Mouse (Mus musculus) heart, postnatal 10 days (tissue): ENCODE measurements around the gene Ptpn18. TPM values are rescaled to one million over a fixed set of nuclear protein-coding genes. Genes with fewer than 3 reads are reported as not detected.
"Not testable (repeated sequence)": the region's sequence is repeated elsewhere in the genome, so short reads cannot be mapped to it uniquely, and the experiment has no call there.

ENCODE experiments used
- DNase-seq, 2 experiments: peaks; one replicate each; pipeline ENCODE4 v3.0.0; 2021
- intact Hi-C: fragments of 180-260 bp; cut with DNase I; formaldehyde crosslinking; loops from one replicate; pipeline ENCODE4 v1.15.1; 2025
- microRNA-seq, 2 experiments: library from miRNA; unstranded; fragments of <30 nt; microRNA quantifications; one replicate each; pipeline ENCODE4 v1.2.0; 2022
- total RNA-seq, 2 experiments: library from RNA; stranded (reverse); gene quantifications; 2 replicates each; pipeline ENCODE4 v1.2.3; 2021

Ptpn18 gene
- total RNA-seq, 2 experiments from 2014 or later, result 6.6 to 8.2 TPM

GRCm38 (mm10) chr1:34507986-34508385 is 48.4 kb downstream of the Ptpn18 start:
- intact Hi-C loops, result no loop called here
- DNase-seq, result no peak

- intact Hi-C loops, result no loop called here
- no peak for DNase-seq
These were observed 51.0 kb downstream of the Ptpn18 start for GRCm38 (mm10) chr1:34510575-34510981.

GRCm38 (mm10) chr1:34511027-34511426 is 51.5 kb downstream of the Ptpn18 start:
- DNase-seq, result peak; percentile 8 to 54
- intact Hi-C loops, result no loop called here

- DNase-seq, result no peak
- intact Hi-C loops, result no loop called here
These were observed 53.5 kb downstream of the Ptpn18 start for GRCm38 (mm10) chr1:34513068-34513467.

- intact Hi-C loops, result no loop called here
- no peak for DNase-seq
These were observed 57.0 kb downstream of the Ptpn18 start for GRCm38 (mm10) chr1:34516595-34516994.

GRCm38 (mm10) chr1:34517297-34517696 is 57.7 kb downstream of the Ptpn18 start:
- DNase-seq, intact Hi-C loops: not testable (repeated sequence)

- DNase-seq, intact Hi-C loops: not testable (repeated sequence)
These were observed 58.2 kb downstream of the Ptpn18 start for GRCm38 (mm10) chr1:34517797-34518196.

GRCm38 (mm10) chr1:34518259-34518658 is 58.7 kb downstream of the Ptpn18 start:
- no peak for DNase-seq
- intact Hi-C loops, result no loop called here

GRCm38 (mm10) chr1:34522205-34522849 is 62.8 kb downstream of the Ptpn18 start:
- no peak for DNase-seq

GRCm38 (mm10) chr1:34522850-34523244 is 63.3 kb downstream of the Ptpn18 start:
- intact Hi-C loops, result no loop called here
- no peak for DNase-seq

More at GRCm38 (mm10) chr1:34522205-34522849, 62.8 kb downstream of the Ptpn18 start:
- intact Hi-C loops, result no loop called here

GRCm38 (mm10) chr1:34523647-34524046 is 64.1 kb downstream of the Ptpn18 start:
- intact Hi-C loops, result no loop called here
- no peak for DNase-seq

Small RNA genes lying within 50 kb of the gene (microRNA-seq; reads per million reads assigned to microRNA genes)
- 0 to 0.35 reads per million in 2 experiments for gene Mir5103

Other genes with a start within 250 kb of the Ptpn18 start
- gene Ccdc115, start 20.1 kb upstream of the Ptpn18 start, total RNA-seq, result 10 to 100 TPM; 14.0 to 17.4 TPM
- 10 to 100 TPM; 33.9 to 36.0 TPM for gene Imp4, start 19.9 kb upstream of the Ptpn18 start, total RNA-seq
- gene Prss39, start 38.6 kb downstream of the Ptpn18 start, total RNA-seq, result not detected
- gene Cfc1, start 75.9 kb downstream of the Ptpn18 start, total RNA-seq, result not detected
- gene Prss40, start 101.2 kb downstream of the Ptpn18 start, total RNA-seq, result not detected
- not detected for gene Amer3, start 119.9 kb downstream of the Ptpn18 start, total RNA-seq